Comparison of ENCODE assay signal across 16 mouse cellular contexts in genomic region chr9:22230556-22230955, GRCm38 (mm10). TPM values are rescaled to one million over a fixed set of nuclear protein-coding genes. Genes with fewer than 3 reads are reported as not detected.
A peak's percentile ranks its signal among the peaks of the same experiment; 100 is the strongest.
DNase-seq lines count a peak whose midpoint lies in the region; ATAC-seq and TF ChIP-seq lines count a peak whose summit lies in the region.
"Had no signal": no experiment of that assay in that cellular context is flagged by ENCODE, and none has a peak within 500 bp of the region (broad histone marks: within the 10 kb centered on the region; RNA-seq: fewer than 3 reads in every experiment).

No protein-coding gene starts in this region.

- no peak overlapping the region for H3K9ac ChIP-seq in liver, embryonic 14.5 days (replicated peaks)
- no peak overlapping the region for H3K9ac ChIP-seq in liver, embryonic 12.5 days
- H3K9ac ChIP-seq: neural tube, embryonic 15.5 days had no signal

- H3K4me3 ChIP-seq in liver, embryonic 14.5 days (ENCODE audit: insufficient read depth in 1 of 2, low read depth in 2 of 2, low read length in 2 of 2) = no peak overlapping the region
- H3K4me3 ChIP-seq in liver, embryonic 12.5 days = no peak overlapping the region
- H3K4me3 ChIP-seq in thymus, adult 2 months (ENCODE audit: control insufficient read depth, insufficient read depth, low read length) = no peak overlapping the region
- H3K4me3 ChIP-seq: hindbrain, embryonic 10.5 days; neural tube, embryonic 15.5 days had no signal

- TF ChIP-seq POLR2A in thymus, adult 2 months (IDR thresholded peaks at IDR 0.05; ENCODE audit: control insufficient read depth, extremely low read depth, insufficient read depth, low read length, poor library complexity) = no peak

- no peak for ATAC-seq in liver, embryonic 14.5 days (ENCODE audit: insufficient read depth)
- ATAC-seq in liver, embryonic 12.5 days = no peak

- peak; percentile 38; the same call in 1 of the 2 replicates for TF ChIP-seq CTCF in liver, embryonic 14.5 days (IDR thresholded peaks at IDR 0.05; ENCODE audit: low read depth)
- TF ChIP-seq CTCF in thymus, adult 2 months (IDR thresholded peaks at IDR 0.05; ENCODE audit: borderline replicate concordance, control insufficient read depth, extremely low read depth, insufficient read depth, low read length, poor library complexity) = no peak

- no peaks in the 10 kb centered on the region for H3K9me3 ChIP-seq in liver, embryonic 14.5 days (ENCODE audit: control insufficient read depth, low read length)
- H3K9me3 ChIP-seq in liver, embryonic 12.5 days (replicated peaks) = no peaks in the 10 kb centered on the region
- H3K9me3 ChIP-seq: hindbrain, embryonic 10.5 days; neural tube, embryonic 15.5 days had no signal

- DNase-seq in embryo, embryonic 10.5 days (ENCODE audit: low spot score) = peak; percentile 17
- no peak for DNase-seq in embryo, embryonic 10 days (ENCODE audit: low spot score)
- peak in 2 of 3 experiments; percentile 10 to 17 for DNase-seq in liver, embryonic 14.5 days (ENCODE audit: low read depth in 3 of 3, low spot score in 3 of 3)
- peak; percentile 61 for DNase-seq in MEL-GATA-1-ER (ENCODE audit: extremely low read depth, low read depth)
- DNase-seq in naive thymus-derived CD4-positive, alpha-beta T cell, adult 2 months (ENCODE audit: low read depth) = peak; percentile 56
- no peak for DNase-seq in thymus, adult 2 months
- DNase-seq in gastrocnemius, postnatal 25 days = no peak
- DNase-seq: adrenal gland, postnatal 14 days; cerebellum, adult 8-10 months; gastrocnemius, postnatal 14 days; kidney, postnatal 36 days; left cerebral cortex, postnatal 4 days had no signal

- no peak overlapping the region for H3K27ac ChIP-seq in liver, embryonic 14.5 days
- H3K27ac ChIP-seq in liver, embryonic 12.5 days = no peak overlapping the region
- H3K27ac ChIP-seq in thymus, adult 2 months (ENCODE audit: control insufficient read depth, insufficient read depth, low read length) = no peak overlapping the region
- H3K27ac ChIP-seq: hindbrain, embryonic 10.5 days; neural tube, embryonic 15.5 days had no signal

- H3K4me1 ChIP-seq in liver, embryonic 14.5 days (replicated peaks; ENCODE audit: control insufficient read depth in 2 of 2, insufficient read depth in 2 of 2, low read length in 1 of 2) = no peaks in the 10 kb centered on the region; a peak in 1 of 4 replicates
- peaks cover 27% of the 10 kb centered on the region for H3K4me1 ChIP-seq in liver, embryonic 12.5 days
- peaks cover 2% of the 10 kb centered on the region; the same call in 1 of the 2 replicates for H3K4me1 ChIP-seq in thymus, adult 2 months (replicated peaks; ENCODE audit: control insufficient read depth, insufficient read depth, low read length)
- H3K4me1 ChIP-seq: hindbrain, embryonic 10.5 days had no signal

- H3K4me2 ChIP-seq in liver, embryonic 14.5 days (ENCODE audit: low read depth) = no peak overlapping the region
- no peak overlapping the region for H3K4me2 ChIP-seq in liver, embryonic 12.5 days
- H3K4me2 ChIP-seq: neural tube, embryonic 15.5 days had no signal

- TF ChIP-seq EP300 in liver, embryonic 14.5 days (IDR thresholded peaks at IDR 0.05; ENCODE audit: low read depth) = no peak

- H3K27me3 ChIP-seq in liver, embryonic 14.5 days (ENCODE audit: control insufficient read depth, insufficient read depth, low read length) = no peaks in the 10 kb centered on the region
- no peaks in the 10 kb centered on the region for H3K27me3 ChIP-seq in liver, embryonic 12.5 days (replicated peaks)
- no peaks in the 10 kb centered on the region for H3K27me3 ChIP-seq in thymus, adult 2 months (ENCODE audit: control insufficient read depth, insufficient read depth, low read length)
- H3K27me3 ChIP-seq: neural tube, embryonic 15.5 days had no signal

- peaks cover 7% of the 10 kb centered on the region for H3K36me3 ChIP-seq in liver, embryonic 14.5 days (replicated peaks; ENCODE audit: control insufficient read depth, insufficient read depth, low read depth)
- H3K36me3 ChIP-seq in liver, embryonic 12.5 days = peaks cover 31% of the 10 kb centered on the region
- H3K36me3 ChIP-seq in thymus, adult 2 months (ENCODE audit: control insufficient read depth, insufficient read depth, low read length) = peaks cover 8% of the 10 kb centered on the region
- H3K36me3 ChIP-seq: neural tube, embryonic 15.5 days had no signal

RNA-seq across cellular contexts. Expression of gene Zfp809, which starts 5.0 kb away (rescaled TPM):
- polyA plus RNA-seq in liver, embryonic 14.5 days (2012; rRNA removed) = 2.8 and 4.7 TPM in 2 replicates
- 6.0 and 6.5 TPM in 2 replicates for polyA plus RNA-seq in liver, embryonic 14.5 days (2014; fragmentation: Nextera tagmentation; extraction: Ambion mirVana)
- polyA plus RNA-seq in liver, embryonic 12.5 days (2016; fragmentation: Nextera tagmentation; extraction: Ambion mirVana) = 11.7 and 12.3 TPM in 2 replicates
- 20.8 and 23.0 TPM in 2 replicates for polyA plus RNA-seq in thymus, adult 2 months (2012; rRNA removed)
- 1 to 10 TPM; 6.6 to 7.9 TPM for total RNA-seq in gastrocnemius, postnatal 25 days (2021)

RNA-seq across cellular contexts. Expression of gene Zfp599, which starts 29.1 kb away (rescaled TPM):
- 0.35 and 0.63 TPM in 2 replicates for polyA plus RNA-seq in liver, embryonic 14.5 days (2012; rRNA removed)
- 1.5 and 1.9 TPM in 2 replicates for polyA plus RNA-seq in liver, embryonic 14.5 days (2014; fragmentation: Nextera tagmentation; extraction: Ambion mirVana)
- 2.2 and 2.3 TPM in 2 replicates for polyA plus RNA-seq in liver, embryonic 12.5 days (2016; fragmentation: Nextera tagmentation; extraction: Ambion mirVana)
- 0.62 and 0.88 TPM in 2 replicates for polyA plus RNA-seq in thymus, adult 2 months (2012; rRNA removed)
- total RNA-seq in gastrocnemius, postnatal 25 days (2021) = not detected

RNA-seq across cellular contexts. Expression of gene Zfp872, which starts 42.7 kb away (rescaled TPM):
- polyA plus RNA-seq in liver, embryonic 14.5 days (2012; rRNA removed) = not detected in 2 replicates
- polyA plus RNA-seq in liver, embryonic 14.5 days (2014; fragmentation: Nextera tagmentation; extraction: Ambion mirVana) = not detected in 2 replicates
- 0.07 and 0.14 TPM in 2 replicates for polyA plus RNA-seq in liver, embryonic 12.5 days (2016; fragmentation: Nextera tagmentation; extraction: Ambion mirVana)
- polyA plus RNA-seq in thymus, adult 2 months (2012; rRNA removed) = 0.04 and 0.05 TPM in 2 replicates
- under 1 TPM in 1 of 2 experiments, not detected in 1; 0.11 TPM for total RNA-seq in gastrocnemius, postnatal 25 days (2021)
- total RNA-seq: gastrocnemius, postnatal 14 days; megakaryocyte-erythroid progenitor cell, adult 5-6 weeks had no signal
- polyA plus RNA-seq: hindbrain, embryonic 10.5 days had no signal

Comparison
In these comparisons a context has a peak if more than half of its experiments do, and no peak if none do; other contexts are left out.
1. DNase-seq: peak in embryo, embryonic 10.5 days (single experiment), liver, embryonic 14.5 days (2 of 3), MEL-GATA-1-ER (single experiment) and naive thymus-derived CD4-positive, alpha-beta T cell, adult 2 months (single experiment); none in embryo, embryonic 10 days (single experiment), thymus, adult 2 months (single experiment) and gastrocnemius, postnatal 25 days (single experiment).